Mouse (Mus musculus) brain, embryonic 14.5 days (tissue): Measurements from ENCODE around the gene Fkbp2.

ENCODE experiments used
- CTCF ChIP-seq: fragments of 200-500 bp; IDR thresholded peaks from 2 replicates; pipeline ENCODE4 v1.5.1; 2012; ENCODE audit warnings: inconsistent platforms, mild to moderate bottlenecking, moderate library complexity, borderline replicate concordance; ENCODE audit not compliant: insufficient read depth, insufficient read length; ENCODE audit errors: extremely low read depth
- POLR2A ChIP-seq: fragments of 200-500 bp; IDR thresholded peaks from 2 replicates; pipeline ENCODE4 v1.6.1; 2012; ENCODE audit warnings: mild to moderate bottlenecking, inconsistent platforms, borderline replicate concordance; ENCODE audit not compliant: poor library complexity, insufficient read depth, insufficient read length, severe bottlenecking; ENCODE audit errors: extremely low read depth

DNA sequence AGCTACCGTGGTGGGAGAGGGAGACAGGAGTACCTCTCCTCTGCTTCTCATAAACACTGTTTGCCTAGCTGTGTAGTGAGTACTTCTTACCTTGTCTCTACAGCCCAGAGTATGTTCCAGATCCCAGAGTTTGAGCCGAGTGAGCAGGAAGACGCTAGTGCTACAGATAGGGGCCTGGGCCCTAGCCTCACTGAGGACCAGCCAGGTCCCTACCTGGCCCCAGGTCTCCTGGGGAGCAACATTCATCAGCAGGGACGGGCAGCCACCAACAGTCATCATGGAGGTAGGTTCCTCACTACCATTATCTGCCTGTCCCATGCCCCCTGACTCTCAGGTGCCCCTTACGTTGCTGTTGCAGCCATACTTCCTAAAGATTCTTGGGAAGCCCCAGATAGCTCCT is 37.5 kb downstream of the Fkbp2 start:
- TF ChIP-seq POLR2A: no peak
- no peak for TF ChIP-seq CTCF
